Mouse (Mus musculus) embryonic facial prominence, embryonic 11.5 days (tissue): Measurements from ENCODE around the gene Mesp2. TPM values are rescaled to one million over a fixed set of nuclear protein-coding genes. Genes with fewer than 3 reads are reported as not detected.

Source experiments
- ATAC-seq: fragments of 200-750 bp; cut with Nextera tagmentation; replicated peaks from 2 replicates; pipeline ENCODE4 v1.8.0; 2017; ENCODE audit warnings: low read depth; ENCODE audit not compliant: insufficient number of reproducible peaks, low FRiP score, low TSS enrichment
- DNase-seq: peaks from one replicate; pipeline ENCODE4 v3.0.0-alpha.2; 2015; ENCODE audit warnings: low spot score
- H3K27ac ChIP-seq: fragments of 300-500 bp; sonication (generic); replicated peaks from 2 replicates; pipeline ENCODE4 v1.5.1; 2014; ENCODE audit warnings: mild to moderate bottlenecking, low read depth, low read length, control low read depth
- H3K27me3 ChIP-seq: fragments of 300-500 bp; sonication (generic); 2 replicates; pipeline ENCODE4 v1.6.1; 2014; ENCODE audit warnings: mild to moderate bottlenecking, low read length, moderate library complexity, mixed read lengths; ENCODE audit not compliant: control insufficient read depth, insufficient read depth
- H3K36me3 ChIP-seq: fragments of 300-500 bp; sonication (generic); replicated peaks from 2 replicates; pipeline ENCODE4 v1.6.1; 2014; ENCODE audit warnings: low read depth, mild to moderate bottlenecking, low read length, moderate library complexity, mixed read lengths; ENCODE audit not compliant: control insufficient read depth, insufficient read depth
- H3K4me1 ChIP-seq: fragments of 300-500 bp; sonication (generic); 2 replicates; pipeline ENCODE4 v1.6.1; 2014; ENCODE audit warnings: low read length, mixed read lengths; ENCODE audit not compliant: control insufficient read depth, insufficient read depth
- H3K4me2 ChIP-seq: fragments of 300-500 bp; sonication (generic); 2 replicates; pipeline ENCODE4 v1.6.1; 2014; ENCODE audit warnings: low read depth, mild to moderate bottlenecking, control low read depth, low read length, moderate library complexity
- H3K4me3 ChIP-seq: fragments of 300-500 bp; sonication (generic); 2 replicates; pipeline ENCODE4 v1.5.1; 2014; ENCODE audit warnings: low read depth, low read length, control low read depth
- H3K9ac ChIP-seq: fragments of 300-500 bp; sonication (generic); replicated peaks from 2 replicates; pipeline ENCODE4 v1.6.1; 2014; ENCODE audit warnings: mild to moderate bottlenecking, control low read depth, low read length
- H3K9me3 ChIP-seq: fragments of 300-500 bp; sonication (generic); replicated peaks from 2 replicates; pipeline ENCODE4 v1.6.1; 2016; ENCODE audit warnings: mild to moderate bottlenecking, low read length, inconsistent platforms, mixed read lengths; ENCODE audit not compliant: control insufficient read depth
- WGBS: fragments of 180-500 bp; shearing (Covaris S2); extraction: QIAGEN DNeasy Blood & Tissue Kit; methylation state at CpG from one replicate; pipeline ENCODE4 v1.1.7; 2014; 5-methylcytosine and 5-hydroxymethylcytosine counted together
- polyA plus RNA-seq: library from polyadenylated mRNA; unstranded; fragments of >200 nt; fragmentation: Nextera tagmentation; extraction: Ambion mirVana; gene quantifications from 2 replicates; pipeline ENCODE4 v1.2.1, GENCODE M21; 2014

Gene Mesp2
- polyA plus RNA-seq, 1 experiment from 2014 or later, result not detected

- 24% methylated on average over 4 of the region's 4 CpGs for WGBS
- DNase-seq (no peak), ATAC-seq (no peak)
- Histone ChIP-seq H3K27ac (no peak overlapping the region), H3K36me3 (no peaks in the 10 kb centered on the region), H3K9me3 (no peaks in the 10 kb centered on the region), H3K27me3 (no peaks in the 10 kb centered on the region), H3K9ac (no peak overlapping the region), H3K4me3 (no peak overlapping the region), H3K4me2 (no peak overlapping the region), H3K4me1 (peaks cover 3% of the 10 kb centered on the region; the same call in 1 of the 2 replicates)
These were observed 9.0 kb downstream of the Mesp2 start for GRCm38 (mm10) chr7:79819515-79819914.

- ATAC-seq (no peak), DNase-seq (peak; percentile 16)
- no peak overlapping the region for H3K9ac ChIP-seq
- peaks cover 3% of the 10 kb centered on the region; the same call in 1 of the 2 replicates for H3K4me1 ChIP-seq
- WGBS, result 38% methylated on average over 11 of the region's 11 CpGs
- H3K9me3 ChIP-seq, result no peaks in the 10 kb centered on the region
- no peak overlapping the region for H3K4me2 ChIP-seq
- H3K36me3 ChIP-seq, result no peaks in the 10 kb centered on the region
- no peak overlapping the region for H3K27ac ChIP-seq
- H3K4me3 ChIP-seq, result no peak overlapping the region
- no peaks in the 10 kb centered on the region for H3K27me3 ChIP-seq
These were observed 9.5 kb downstream of the Mesp2 start for GRCm38 (mm10) chr7:79819996-79820395.

GRCm38 (mm10) chr7:79822092-79822695 lies 11.7 kb downstream of the Mesp2 start:
- ATAC-seq, result no peak

GRCm38 (mm10) chr7:79828341-79828740 lies 17.8 kb downstream of the Mesp2 start:
- Histone ChIP-seq H3K27ac (no peak overlapping the region), H3K27me3 (no peaks in the 10 kb centered on the region), H3K36me3 (no peaks in the 10 kb centered on the region), H3K9me3 (no peaks in the 10 kb centered on the region), H3K4me2 (no peak overlapping the region), H3K4me1 (no peaks in the 10 kb centered on the region), H3K4me3 (no peak overlapping the region), H3K9ac (no peak overlapping the region)
- ATAC-seq (no peak), DNase-seq (no peak)
- 69% methylated on average over 3 of the region's 3 CpGs for WGBS

More at GRCm38 (mm10) chr7:79822092-79822695, 11.7 kb downstream of the Mesp2 start:
- Histone ChIP-seq H3K4me2 (no peak overlapping the region), H3K9me3 (no peaks in the 10 kb centered on the region), H3K4me3 (no peak overlapping the region), H3K36me3 (no peaks in the 10 kb centered on the region), H3K27me3 (no peaks in the 10 kb centered on the region), H3K9ac (no peak overlapping the region), H3K4me1 (peaks cover 3% of the 10 kb centered on the region; the same call in 1 of the 2 replicates), H3K27ac (no peak overlapping the region)
- WGBS, result 86% methylated on average over 12 of the region's 12 CpGs
- DNase-seq, result no peak

- no peak overlapping the region for H3K4me2 ChIP-seq
- no peaks in the 10 kb centered on the region for H3K4me1 ChIP-seq
- no peak overlapping the region for H3K27ac ChIP-seq
- no peaks in the 10 kb centered on the region for H3K36me3 ChIP-seq
- H3K27me3 ChIP-seq, result no peaks in the 10 kb centered on the region
- H3K9ac ChIP-seq, result no peak overlapping the region
- no peak overlapping the region for H3K4me3 ChIP-seq
- WGBS, result 76% methylated on average over 6 of the region's 6 CpGs
- no peaks in the 10 kb centered on the region for H3K9me3 ChIP-seq
- no peak for ATAC-seq
- no peak for DNase-seq
These were observed 20.6 kb downstream of the Mesp2 start for GRCm38 (mm10) chr7:79831145-79831544.

GRCm38 (mm10) chr7:79831585-79831984 lies 21.1 kb downstream of the Mesp2 start:
- Histone ChIP-seq H3K4me1 (no peaks in the 10 kb centered on the region), H3K9ac (no peak overlapping the region), H3K4me3 (no peak overlapping the region), H3K36me3 (no peaks in the 10 kb centered on the region), H3K27ac (no peak overlapping the region), H3K9me3 (no peaks in the 10 kb centered on the region), H3K4me2 (no peak overlapping the region), H3K27me3 (no peaks in the 10 kb centered on the region)
- WGBS, result 76% methylated on average over 6 of the region's 6 CpGs
- DNase-seq (no peak), ATAC-seq (no peak)

- Histone ChIP-seq H3K27me3 (no peaks in the 10 kb centered on the region), H3K4me1 (no peaks in the 10 kb centered on the region), H3K27ac (no peak overlapping the region), H3K4me2 (no peak overlapping the region), H3K36me3 (no peaks in the 10 kb centered on the region), H3K9me3 (no peaks in the 10 kb centered on the region), H3K9ac (no peak overlapping the region), H3K4me3 (no peak overlapping the region)
- DNase-seq (no peak), ATAC-seq (no peak)
These were observed 22.5 kb downstream of the Mesp2 start for GRCm38 (mm10) chr7:79832980-79833379.

GRCm38 (mm10) chr7:79835196-79835595 lies 24.7 kb downstream of the Mesp2 start:
- Histone ChIP-seq H3K4me3 (no peak overlapping the region), H3K9me3 (no peaks in the 10 kb centered on the region), H3K36me3 (no peaks in the 10 kb centered on the region), H3K27me3 (no peaks in the 10 kb centered on the region), H3K27ac (no peak overlapping the region), H3K4me2 (no peak overlapping the region), H3K4me1 (no peaks in the 10 kb centered on the region), H3K9ac (no peak overlapping the region)
- no peak for ATAC-seq
- no peak for DNase-seq
- WGBS, result 95% methylated on average over 6 of the region's 6 CpGs
